Mouse (Mus musculus) thymus, adult 2 months (tissue): ENCODE data around the gene Syde1.

ENCODE experiments used
- CTCF ChIP-seq: fragments of 200-500 bp; IDR thresholded peaks from 2 replicates; pipeline ENCODE4 v1.5.1; 2012; ENCODE audit warnings: mild to moderate bottlenecking, control low read depth, low read length, moderate library complexity, borderline replicate concordance; ENCODE audit not compliant: control insufficient read depth, poor library complexity, insufficient read depth; ENCODE audit errors: extremely low read depth
- POLR2A ChIP-seq: fragments of 200-500 bp; IDR thresholded peaks from 2 replicates; pipeline ENCODE4 v1.6.1; 2012; ENCODE audit warnings: mild to moderate bottlenecking, low read length, control low read depth, moderate library complexity; ENCODE audit not compliant: control insufficient read depth, poor library complexity, insufficient read depth; ENCODE audit errors: extremely low read depth

- no peak for TF ChIP-seq POLR2A
- no peak for TF ChIP-seq CTCF
Observed at GRCm38 (mm10) chr10:78593736-78594135, 2.0 kb upstream of the Syde1 start.
